Mouse (Mus musculus) forebrain, postnatal 0 days (tissue): ENCODE data around the gene Tmcc2. TPM values are rescaled to one million over a fixed set of nuclear protein-coding genes. Genes with fewer than 3 reads are reported as not detected.

Source experiments
- ATAC-seq: fragments of 200-750 bp; cut with Nextera tagmentation; 2 replicates; pipeline ENCODE4 v1.8.0; 2017; ENCODE audit warnings: mild to moderate bottlenecking, moderate library complexity
- DNase-seq: peaks from one replicate; pipeline ENCODE4 v3.0.0-alpha.2; 2015
- H3K27ac ChIP-seq: fragments of 300-500 bp; sonication (generic); 2 replicates; pipeline ENCODE4 v1.5.1; 2014; ENCODE audit warnings: low read depth, mild to moderate bottlenecking, antibody characterized with exemption, low read length, moderate library complexity, mixed read lengths
- H3K27me3 ChIP-seq: fragments of 300-500 bp; sonication (generic); 2 replicates; pipeline ENCODE4 v1.6.1; 2014; ENCODE audit warnings: mild to moderate bottlenecking, low read length, mixed read lengths; ENCODE audit not compliant: insufficient read depth
- H3K36me3 ChIP-seq: fragments of 300-500 bp; sonication (generic); 2 replicates; pipeline ENCODE4 v1.6.1; 2014; ENCODE audit warnings: mild to moderate bottlenecking, moderate library complexity; ENCODE audit not compliant: insufficient read depth
- H3K4me1 ChIP-seq: fragments of 300-500 bp; sonication (generic); 2 replicates; pipeline ENCODE4 v1.6.1; 2014; ENCODE audit warnings: antibody characterized with exemption; ENCODE audit not compliant: insufficient read depth
- H3K4me2 ChIP-seq: fragments of 300-500 bp; sonication (generic); 2 replicates; pipeline ENCODE4 v1.6.1; 2014; ENCODE audit warnings: low read depth, mild to moderate bottlenecking, moderate library complexity
- H3K4me3 ChIP-seq: fragments of 300-500 bp; sonication (generic); 2 replicates; pipeline ENCODE4 v1.5.1; 2014; ENCODE audit warnings: low read depth, low read length, mixed read lengths
- H3K9ac ChIP-seq: fragments of 300-500 bp; sonication (generic); 2 replicates; pipeline ENCODE4 v1.6.1; 2014; ENCODE audit warnings: mild to moderate bottlenecking
- H3K9me3 ChIP-seq: fragments of 300-500 bp; sonication (generic); 2 replicates; pipeline ENCODE4 v1.6.1; 2016; ENCODE audit warnings: low read length
- CTCF ChIP-seq: sonication (generic); IDR thresholded peaks from 2 replicates; pipeline ENCODE4 v1.5.1; 2016; ENCODE audit warnings: antibody characterized with exemption, control low read depth, low read depth
- WGBS: fragments of 180-500 bp; shearing (Covaris S2); extraction: QIAGEN DNeasy Blood & Tissue Kit; methylation state at CpG from one replicate; pipeline ENCODE4 v1.1.7; 2014; 5-methylcytosine and 5-hydroxymethylcytosine counted together
- polyA plus RNA-seq: library from polyadenylated mRNA; unstranded; fragments of >200 nt; fragmentation: Nextera tagmentation; extraction: Ambion mirVana; gene quantifications from 2 replicates; pipeline ENCODE4 v1.2.1, GENCODE M21; 2015
- total RNA-seq: library from RNA; depleted of rRNA; stranded (reverse); fragments of >200 nt; gene quantifications from 2 replicates; pipeline ENCODE4 v1.2.3, GENCODE M21; 2014

Gene Tmcc2
- total and polyA plus RNA-seq, 2 experiments from 2014 or later = 41.9 to 104 TPM

- H3K9me3 ChIP-seq = no peaks in the 10 kb centered on the region
- H3K4me2 ChIP-seq = peak overlapping the region; percentile 87
- H3K27ac ChIP-seq = peak overlapping the region; percentile 91
- H3K4me3 ChIP-seq = peak overlapping the region; percentile 73
- H3K9ac ChIP-seq = peak overlapping the region; percentile 86
- ATAC-seq = peak; percentile 92
- peaks cover 20% of the 10 kb centered on the region for H3K4me1 ChIP-seq
- DNase-seq = peak; percentile 85
- TF ChIP-seq CTCF = no peak
- H3K27me3 ChIP-seq = no peaks in the 10 kb centered on the region
- H3K36me3 ChIP-seq = no peaks in the 10 kb centered on the region
- under 1% methylated on average over 44 of the region's 54 CpGs for WGBS
Observed at GRCm38 (mm10) chr1:132391580-132392022, 520 bp upstream of the Tmcc2 start.

DNA sequence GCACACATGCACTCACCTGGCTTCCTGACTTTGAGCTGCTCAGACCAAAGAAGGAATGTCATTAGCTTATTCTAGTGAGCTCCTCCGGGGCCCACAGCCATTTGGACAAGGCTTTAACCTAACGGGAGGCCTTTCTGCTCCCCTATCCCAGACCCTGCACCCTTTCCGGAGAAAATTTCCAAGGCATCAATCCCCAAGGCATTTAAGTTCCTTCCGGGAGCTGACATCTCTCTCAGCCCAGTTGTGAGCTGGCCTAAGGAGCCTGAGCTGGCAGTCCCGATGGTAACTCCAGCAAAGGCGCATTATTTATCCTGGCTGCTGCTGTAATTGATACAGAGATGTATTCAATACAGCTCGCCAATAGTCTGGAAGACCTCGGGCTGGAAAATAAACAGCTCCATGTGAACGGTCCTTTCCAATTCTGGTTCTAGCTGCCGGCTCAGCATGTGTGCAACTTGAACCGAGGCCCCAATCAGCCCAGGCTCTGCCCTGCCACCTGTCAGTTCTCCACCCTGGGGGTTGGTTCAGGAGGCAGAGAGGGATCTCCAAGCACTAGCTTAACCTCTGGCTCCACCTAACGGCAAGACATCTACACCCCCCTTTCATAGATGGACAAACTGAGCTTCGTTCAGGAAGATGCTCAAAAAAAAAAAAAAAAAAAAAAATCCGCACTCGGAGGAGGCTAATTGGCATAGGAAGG, 1.0 kb downstream of the Tmcc2 start:
- Histone ChIP-seq H3K27ac (peak overlapping the region; percentile 91), H3K27me3 (no peaks in the 10 kb centered on the region), H3K36me3 (no peaks in the 10 kb centered on the region), H3K4me1 (peaks cover 27% of the 10 kb centered on the region), H3K4me3 (peak overlapping the region; percentile 73), H3K9me3 (no peaks in the 10 kb centered on the region), H3K9ac (peak overlapping the region; percentile 86), H3K4me2 (peak overlapping the region; percentile 87)
- 4% methylated on average over 15 of the region's 15 CpGs for WGBS
- peak; percentile 54 for TF ChIP-seq CTCF
- DNase-seq (peak; percentile 62), ATAC-seq (peak; percentile 13; the same call in 1 of the 2 replicates)

DNA sequence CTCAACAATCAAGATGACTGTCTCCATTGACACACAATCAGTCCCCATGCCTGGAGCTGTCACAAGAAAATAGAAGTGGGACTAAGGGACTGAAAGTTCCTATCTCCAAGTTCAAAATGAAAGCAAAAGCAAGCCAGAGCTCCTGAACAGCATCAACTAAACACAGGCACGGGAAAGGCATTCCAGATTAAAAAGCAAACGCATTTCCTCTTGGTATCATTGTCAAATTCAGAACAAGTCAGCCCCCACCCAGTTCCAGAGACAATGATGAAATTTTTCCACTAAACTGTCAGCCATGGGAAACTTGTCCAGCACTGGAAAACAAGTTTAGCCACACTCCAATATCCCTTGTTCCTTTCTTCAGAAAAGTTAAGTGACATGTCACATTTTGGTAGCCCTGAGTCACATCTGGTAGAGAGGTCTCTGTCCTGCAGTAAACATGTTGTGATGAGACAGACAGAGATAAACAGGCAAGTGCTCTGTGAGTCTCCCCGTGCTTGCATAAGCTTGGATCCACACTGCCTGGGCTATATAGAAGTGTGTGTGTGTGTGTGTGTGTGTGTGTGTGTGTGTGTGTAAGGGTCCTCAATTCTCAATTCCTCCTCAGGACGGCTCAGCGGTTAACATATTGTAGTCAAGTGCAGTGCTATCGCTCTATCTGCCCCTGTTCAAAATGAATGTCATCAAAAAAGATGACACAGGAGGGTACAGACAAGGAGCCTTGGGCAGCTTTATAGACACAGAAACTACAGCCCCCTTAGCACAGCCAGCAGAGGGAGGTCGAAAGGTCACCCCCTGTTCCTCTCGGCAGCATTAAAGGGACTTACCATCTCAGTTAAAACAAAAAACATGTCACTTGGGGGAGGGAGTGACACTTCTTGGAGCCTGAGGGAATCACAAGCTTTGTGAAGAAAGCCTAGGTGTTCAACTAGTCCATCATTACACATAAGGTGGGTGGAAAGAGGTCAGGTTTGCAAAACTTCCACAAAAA, 2.0 kb downstream of the Tmcc2 start:
- H3K36me3 ChIP-seq = no peaks in the 10 kb centered on the region
- no peaks in the 10 kb centered on the region for H3K9me3 ChIP-seq
- 40% methylated on average over 8 of the region's 8 CpGs for WGBS
- ATAC-seq (no peak), DNase-seq (peak; percentile 8)
- H3K9ac ChIP-seq = peak overlapping the region; percentile 86
- H3K4me1 ChIP-seq = peaks cover 36% of the 10 kb centered on the region
- no peak for TF ChIP-seq CTCF
- H3K4me3 ChIP-seq = peak overlapping the region; percentile 73
- H3K4me2 ChIP-seq = peak overlapping the region; percentile 87
- no peak overlapping the region; the same call in 1 of the 2 replicates for H3K27ac ChIP-seq
- no peaks in the 10 kb centered on the region for H3K27me3 ChIP-seq

DNA sequence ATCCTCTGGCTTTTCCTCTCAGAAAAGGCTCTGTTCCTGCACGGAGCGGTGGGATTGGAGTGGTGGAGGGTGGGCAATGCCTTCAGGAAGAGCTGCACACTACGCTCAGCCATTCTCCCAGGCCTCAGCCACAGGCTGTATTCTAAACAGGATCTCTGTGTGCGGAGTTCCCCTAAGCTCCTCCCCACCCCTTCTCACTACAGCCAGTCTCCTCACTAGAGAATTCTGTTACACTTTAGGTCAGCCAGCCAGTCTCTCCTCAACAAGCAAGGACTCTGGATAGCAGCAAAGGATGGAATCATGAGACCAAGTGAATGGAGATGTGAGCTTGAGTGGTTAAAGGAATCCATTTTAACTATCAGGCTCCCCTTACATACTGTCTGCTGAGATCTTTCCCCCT, 3.1 kb downstream of the Tmcc2 start:
- H3K9me3 ChIP-seq = no peaks in the 10 kb centered on the region
- peak overlapping the region; percentile 19; the same call in 1 of the 2 replicates for H3K9ac ChIP-seq
- H3K27me3 ChIP-seq = no peaks in the 10 kb centered on the region
- DNase-seq = peak; percentile 35
- H3K4me1 ChIP-seq = peaks cover 39% of the 10 kb centered on the region
- 20% methylated on average over 4 of the region's 4 CpGs for WGBS
- ATAC-seq = no peak
- H3K36me3 ChIP-seq = no peaks in the 10 kb centered on the region
- peak overlapping the region; percentile 73 for H3K4me3 ChIP-seq
- H3K27ac ChIP-seq = peak overlapping the region; percentile 62
- H3K4me2 ChIP-seq = peak overlapping the region; percentile 87
- no peak for TF ChIP-seq CTCF

- H3K4me3 ChIP-seq = no peak overlapping the region
- H3K27me3 ChIP-seq = no peaks in the 10 kb centered on the region
- ATAC-seq (no peak), DNase-seq (peak; percentile 11)
- H3K27ac ChIP-seq = no peak overlapping the region; the same call in 1 of the 2 replicates
- H3K36me3 ChIP-seq = no peaks in the 10 kb centered on the region
- H3K9me3 ChIP-seq = no peaks in the 10 kb centered on the region
- WGBS = 52% methylated on average over 4 of the region's 4 CpGs
- no peak overlapping the region for H3K4me2 ChIP-seq
- H3K9ac ChIP-seq = no peak overlapping the region
- no peak for TF ChIP-seq CTCF
- H3K4me1 ChIP-seq = peaks cover 39% of the 10 kb centered on the region
Observed at GRCm38 (mm10) chr1:132386266-132386665, 4.8 kb downstream of the Tmcc2 start.

DNA sequence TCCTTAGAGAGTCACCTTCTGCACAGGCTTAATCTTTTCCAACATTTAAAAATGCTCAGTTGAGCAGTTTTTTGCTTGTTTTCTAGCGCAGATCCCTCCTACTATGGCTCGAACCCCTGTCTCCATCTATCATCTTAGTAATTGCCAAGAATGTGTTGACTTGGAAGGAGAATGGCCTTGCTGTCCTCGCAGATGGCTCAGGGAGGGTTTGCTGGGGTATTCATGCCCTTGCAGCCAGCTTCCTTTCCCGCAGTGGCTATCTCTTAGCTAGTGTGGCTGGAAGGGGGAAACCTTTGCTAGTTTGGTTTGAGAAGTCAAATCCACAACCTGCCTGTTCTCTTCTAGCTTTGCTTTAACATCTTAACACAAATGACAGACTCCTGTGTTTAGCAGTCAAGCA, 5.4 kb downstream of the Tmcc2 start:
- no peak overlapping the region for H3K4me3 ChIP-seq
- H3K9ac ChIP-seq = no peak overlapping the region
- no peak overlapping the region for H3K4me2 ChIP-seq
- H3K4me1 ChIP-seq = peaks cover 39% of the 10 kb centered on the region
- H3K27me3 ChIP-seq = no peaks in the 10 kb centered on the region
- H3K27ac ChIP-seq = no peak overlapping the region
- no peak for TF ChIP-seq CTCF
- H3K9me3 ChIP-seq = no peaks in the 10 kb centered on the region
- 67% methylated on average over 4 of the region's 4 CpGs for WGBS
- H3K36me3 ChIP-seq = 0 out of 2 replicates have a peak, but pooled peaks cover 4% of the 10 kb centered on the region
- DNase-seq (no peak), ATAC-seq (no peak)

DNA sequence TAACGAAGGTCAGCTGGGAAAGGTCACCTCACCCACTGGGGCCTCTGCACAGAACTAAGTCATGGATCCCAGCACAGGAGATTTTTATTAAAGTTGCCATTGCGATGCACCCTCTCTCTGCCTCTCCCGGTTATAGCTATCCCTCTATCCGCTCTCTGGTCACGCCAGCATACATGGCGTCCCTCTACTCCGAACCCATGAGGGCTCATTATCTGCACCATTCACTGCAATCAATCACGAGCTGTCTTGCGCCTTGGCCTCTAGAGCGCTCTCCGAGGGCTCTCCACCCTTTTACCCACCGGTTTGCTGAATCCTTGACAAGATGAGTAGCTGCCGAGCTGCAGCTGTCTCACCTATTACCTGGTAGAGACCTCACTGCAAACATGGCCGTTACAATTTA, 5.8 kb downstream of the Tmcc2 start:
- ATAC-seq (no peak), DNase-seq (peak; percentile 9)
- no peaks in the 10 kb centered on the region for H3K27me3 ChIP-seq
- H3K9me3 ChIP-seq = no peaks in the 10 kb centered on the region
- no peak overlapping the region for H3K4me2 ChIP-seq
- no peak overlapping the region for H3K9ac ChIP-seq
- peak overlapping the region; percentile 15; the same call in 1 of the 2 replicates for H3K27ac ChIP-seq
- 75% methylated on average over 14 of the region's 14 CpGs for WGBS
- H3K4me3 ChIP-seq = no peak overlapping the region
- TF ChIP-seq CTCF = no peak
- peaks cover 7% of the 10 kb centered on the region for H3K36me3 ChIP-seq
- peaks cover 39% of the 10 kb centered on the region for H3K4me1 ChIP-seq
